Mouse (Mus musculus): ENCODE measurements at regions not wholly inside any gene's neighbourhood (a gene's known extent, or its start where the extent isn't known, plus 50 kb on each side); places are given as distances from the start of the nearest gene placed in this dataset.
"Not testable (repeated sequence)": the region's sequence is repeated elsewhere in the genome, so short reads cannot be mapped to it uniquely, and the experiment has no call there.

DNA sequence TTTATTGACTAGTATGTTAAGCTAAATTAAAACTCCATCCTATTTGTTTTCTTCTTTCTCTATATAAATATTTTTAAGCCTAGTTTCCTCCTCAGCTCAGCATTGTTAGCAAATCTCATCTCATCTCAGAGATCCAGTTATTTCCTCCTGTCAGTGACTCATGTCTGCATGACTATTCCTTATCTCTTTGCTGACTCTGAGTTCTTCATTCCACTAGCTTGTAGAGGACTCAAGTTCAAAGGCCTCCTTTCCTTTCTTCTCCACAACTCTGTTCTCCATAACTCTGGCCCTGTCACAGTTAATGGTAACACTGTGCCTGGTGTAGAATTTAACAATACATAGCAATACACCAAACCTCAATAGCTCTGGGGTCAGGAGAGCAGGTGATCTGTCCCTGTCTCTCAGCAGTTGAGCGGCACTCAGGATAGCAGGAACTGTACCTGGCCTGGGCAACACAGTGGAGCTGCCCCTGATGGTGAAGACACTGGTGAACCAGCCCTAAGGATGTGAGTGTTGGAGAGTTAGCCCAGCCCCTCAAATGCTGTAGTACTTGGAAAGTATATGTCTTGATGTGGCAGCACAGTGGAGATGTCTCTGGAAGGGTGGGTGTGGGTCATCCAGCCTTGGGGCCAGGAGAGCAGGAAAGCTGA, 213.3 kb upstream of the Atp10a start:
- H3K27ac ChIP-seq = no peak overlapping the region
- no peaks in the 10 kb centered on the region for H3K36me3 ChIP-seq (replicated peaks)
- no peak overlapping the region for H3K4me3 ChIP-seq
- H3K4me1 ChIP-seq = no peaks in the 10 kb centered on the region
- no peaks in the 10 kb centered on the region for H3K27me3 ChIP-seq (ENCODE audit: poor library complexity, severe bottlenecking)
- no peaks in the 10 kb centered on the region for H3K9me3 ChIP-seq
- DNase-seq (ENCODE audit: extremely low spot score, low spot score) = no peak
- WGBS = 90% methylated on average over 1 of the region's 1 CpGs

DNA sequence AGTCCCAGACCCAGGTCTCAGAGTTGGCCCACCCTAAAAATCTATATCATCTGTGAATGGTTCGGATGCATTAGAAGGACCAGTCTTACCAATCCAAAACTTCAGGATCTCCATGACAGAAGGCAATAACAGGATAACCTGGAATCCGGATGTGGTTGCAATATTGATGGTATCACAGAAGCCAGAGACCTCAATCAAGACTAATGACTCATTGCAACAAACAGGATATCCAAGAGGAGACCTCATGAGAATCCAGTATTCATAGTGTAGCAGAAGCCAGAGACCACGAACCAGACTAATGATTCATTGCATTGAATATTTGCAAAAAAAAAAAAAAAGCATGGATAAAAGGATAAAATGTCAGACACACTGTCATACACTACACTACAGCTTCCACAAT, 212.7 kb upstream of the Atp10a start:
- Histone ChIP-seq H3K27me3 (ENCODE audit: poor library complexity, severe bottlenecking) (no peaks in the 10 kb centered on the region), H3K27ac (no peak overlapping the region), H3K36me3 (replicated peaks) (no peaks in the 10 kb centered on the region), H3K4me1 (no peaks in the 10 kb centered on the region), H3K4me3 (no peak overlapping the region), H3K9me3 (no peaks in the 10 kb centered on the region)
- DNase-seq (ENCODE audit: extremely low spot score, low spot score) = no peak
- 87% methylated on average over 3 of the region's 3 CpGs for WGBS

DNA sequence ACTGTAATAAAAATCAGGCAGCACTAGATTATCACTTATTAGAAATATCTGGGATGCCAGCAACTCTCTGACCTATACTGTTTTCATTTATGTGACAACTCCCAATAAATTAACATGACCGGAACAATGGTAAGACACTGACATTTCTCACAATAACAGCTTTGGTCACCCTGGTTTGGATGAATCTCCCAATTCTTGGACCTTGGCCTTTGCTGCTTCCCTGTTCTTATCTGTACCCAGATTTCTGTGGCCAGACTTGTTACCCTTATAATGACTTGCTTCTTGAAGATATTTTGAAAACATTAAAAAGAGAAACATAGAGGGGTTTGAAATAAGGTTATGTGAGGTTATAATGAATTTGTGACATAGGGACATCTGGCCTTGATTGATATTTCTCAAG, 210.2 kb upstream of the Atp10a start:
- no peak overlapping the region for H3K4me3 ChIP-seq
- no peak overlapping the region for H3K27ac ChIP-seq
- DNase-seq (ENCODE audit: extremely low spot score, low spot score) = no peak
- H3K4me1 ChIP-seq = no peaks in the 10 kb centered on the region
- no peaks in the 10 kb centered on the region for H3K36me3 ChIP-seq (replicated peaks)
- H3K27me3 ChIP-seq (ENCODE audit: poor library complexity, severe bottlenecking) = no peaks in the 10 kb centered on the region
- no peaks in the 10 kb centered on the region for H3K9me3 ChIP-seq
- WGBS = 88% methylated on average over 1 of the region's 1 CpGs

DNA sequence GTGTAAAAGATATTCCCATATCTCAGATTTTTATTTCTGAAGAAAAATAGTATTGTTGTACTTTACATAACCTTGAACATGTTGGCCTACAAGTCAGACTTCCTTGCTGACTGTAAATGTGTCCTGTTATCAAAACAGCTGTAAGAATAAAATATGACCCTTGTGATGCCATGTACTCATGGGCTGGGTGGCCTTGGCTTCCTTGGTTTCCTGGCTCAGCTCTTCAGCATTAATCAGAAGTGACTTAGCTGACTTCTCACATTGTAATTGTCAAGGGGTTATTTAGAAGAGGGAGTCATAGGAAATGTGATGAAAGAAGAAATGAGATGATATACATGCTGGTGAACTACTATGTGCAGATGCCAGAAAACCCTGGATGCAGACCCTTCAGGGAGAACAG, 209.7 kb upstream of the Atp10a start:
- Histone ChIP-seq H3K27ac (no peak overlapping the region), H3K9me3 (no peaks in the 10 kb centered on the region), H3K4me1 (no peaks in the 10 kb centered on the region), H3K4me3 (no peak overlapping the region), H3K36me3 (replicated peaks) (no peaks in the 10 kb centered on the region), H3K27me3 (ENCODE audit: poor library complexity, severe bottlenecking) (no peaks in the 10 kb centered on the region)
- no peak for DNase-seq (ENCODE audit: extremely low spot score, low spot score)

DNA sequence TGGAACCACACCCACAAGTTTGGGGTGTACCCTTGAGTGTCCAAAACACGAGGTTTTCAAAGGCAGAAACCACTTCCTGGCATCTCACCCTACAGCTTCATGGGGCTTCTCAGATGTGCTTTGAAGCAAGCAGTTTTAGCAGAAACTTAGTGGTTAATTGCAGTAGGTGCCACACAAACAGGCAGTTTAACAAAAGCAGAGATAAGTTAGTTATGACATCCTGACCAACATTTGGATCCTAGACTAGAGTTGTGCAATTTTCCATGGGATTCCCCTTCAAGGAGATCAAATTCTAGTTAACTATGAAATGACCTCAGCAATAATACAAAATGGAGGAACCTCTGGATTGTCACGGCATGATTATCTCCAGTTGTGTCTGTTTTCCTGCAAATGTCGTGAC, 207.2 kb upstream of the Atp10a start:
- H3K4me3 ChIP-seq = no peak overlapping the region
- no peaks in the 10 kb centered on the region for H3K27me3 ChIP-seq (ENCODE audit: poor library complexity, severe bottlenecking)
- no peaks in the 10 kb centered on the region for H3K9me3 ChIP-seq
- no peak overlapping the region for H3K27ac ChIP-seq
- 74% methylated on average over 3 of the region's 3 CpGs for WGBS
- H3K36me3 ChIP-seq (replicated peaks) = no peaks in the 10 kb centered on the region
- DNase-seq (ENCODE audit: extremely low spot score, low spot score) = no peak
- H3K4me1 ChIP-seq = no peaks in the 10 kb centered on the region

DNA sequence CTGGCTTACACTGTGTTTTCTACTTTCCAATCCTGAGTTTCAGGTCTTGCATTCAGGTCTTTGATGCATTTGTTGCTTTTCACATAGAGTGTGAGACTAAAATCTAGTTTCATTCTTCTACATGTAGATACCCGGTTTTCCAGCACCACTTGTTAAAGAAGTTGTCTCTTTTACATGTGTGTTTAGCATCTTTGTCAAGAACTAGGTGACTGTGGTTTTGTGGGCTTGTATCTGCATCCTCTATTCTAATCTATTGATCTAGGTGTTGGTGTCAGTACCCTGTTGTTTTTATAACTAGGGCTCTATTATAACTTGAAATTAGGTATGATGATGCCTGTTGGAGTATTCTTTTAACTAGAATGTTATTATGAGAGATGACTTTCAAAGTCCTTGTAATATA, 204.0 kb upstream of the Atp10a start:
- H3K27me3 ChIP-seq (ENCODE audit: poor library complexity, severe bottlenecking) = no peaks in the 10 kb centered on the region
- no peak overlapping the region for H3K4me3 ChIP-seq
- H3K9me3 ChIP-seq = no peaks in the 10 kb centered on the region
- no peak overlapping the region for H3K27ac ChIP-seq
- no peaks in the 10 kb centered on the region for H3K36me3 ChIP-seq (replicated peaks)
- H3K4me1 ChIP-seq = no peaks in the 10 kb centered on the region
- WGBS = 85% methylated on average over 1 of the region's 1 CpGs
- no peak for DNase-seq (ENCODE audit: extremely low spot score, low spot score)

DNA sequence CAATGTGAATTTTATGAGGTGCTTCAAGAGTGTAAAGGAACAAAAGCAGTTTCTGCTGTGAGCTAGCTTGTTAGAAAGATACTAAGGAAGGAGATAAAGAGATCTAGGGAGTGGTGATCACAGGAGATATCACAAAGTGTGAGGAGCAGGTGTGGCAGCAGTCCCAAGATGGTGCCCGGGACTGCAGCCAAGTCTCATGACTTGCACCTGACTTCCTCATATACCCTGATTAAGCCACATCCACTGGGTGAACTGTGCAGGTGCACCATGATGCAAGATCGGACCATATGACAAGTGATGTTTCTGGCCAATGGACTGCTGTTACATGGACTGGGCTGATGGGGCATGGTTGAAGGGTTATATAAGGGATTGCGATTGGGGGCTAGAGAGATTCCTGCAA, 197.8 kb upstream of the Atp10a start:
- not testable (repeated sequence) for H3K9me3 ChIP-seq; H3K36me3 ChIP-seq (replicated peaks); H3K27ac ChIP-seq; H3K4me1 ChIP-seq; H3K27me3 ChIP-seq (ENCODE audit: poor library complexity, severe bottlenecking); DNase-seq (ENCODE audit: extremely low spot score, low spot score); H3K4me3 ChIP-seq
- 94% methylated on average over 3 of the region's 3 CpGs for WGBS

DNA sequence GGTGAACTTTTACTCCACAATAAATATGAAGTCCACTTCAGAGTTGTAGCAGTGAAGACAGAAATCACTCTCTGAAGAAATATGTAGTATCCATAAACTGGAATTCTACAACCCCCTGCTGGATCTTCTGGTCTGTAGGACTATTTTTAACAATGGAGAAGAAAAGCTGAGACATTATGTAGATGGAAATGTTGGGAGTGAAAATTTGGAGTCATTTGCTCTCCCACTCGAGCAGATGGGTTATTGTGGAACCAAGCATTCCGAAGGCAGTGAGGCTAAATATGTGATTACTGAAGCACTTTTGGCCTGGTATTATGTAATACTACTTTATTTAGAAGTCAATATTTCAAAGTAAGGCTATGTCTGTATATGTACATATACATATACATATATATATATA, 195.0 kb upstream of the Atp10a start:
- H3K36me3 ChIP-seq (replicated peaks) = no peaks in the 10 kb centered on the region
- no peak overlapping the region for H3K4me3 ChIP-seq
- H3K9me3 ChIP-seq = no peaks in the 10 kb centered on the region
- no peak overlapping the region for H3K27ac ChIP-seq
- 93% methylated on average over 2 of the region's 2 CpGs for WGBS
- H3K4me1 ChIP-seq = no peaks in the 10 kb centered on the region
- DNase-seq (ENCODE audit: extremely low spot score, low spot score) = no peak
- no peaks in the 10 kb centered on the region for H3K27me3 ChIP-seq (ENCODE audit: poor library complexity, severe bottlenecking)

DNA sequence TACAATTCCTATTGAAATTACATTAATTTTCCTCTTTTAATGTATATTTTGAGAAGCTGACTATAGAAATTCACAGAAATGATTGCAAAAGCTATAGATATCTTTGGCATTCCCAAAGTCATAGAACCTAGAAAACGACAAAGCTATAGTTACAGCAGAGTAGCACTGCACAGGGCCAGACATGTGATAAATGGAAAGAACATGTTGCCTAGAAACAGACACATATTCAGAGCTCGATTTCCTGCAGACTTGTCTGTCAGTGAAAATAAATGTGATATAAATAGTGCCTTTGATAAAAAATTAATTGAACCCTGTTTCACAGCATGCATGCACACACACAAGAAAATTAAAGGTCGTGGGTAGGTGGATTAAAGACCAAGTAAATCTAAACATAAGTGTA, 182.8 kb upstream of the Atp10a start:
- no peak overlapping the region for H3K27ac ChIP-seq
- no peaks in the 10 kb centered on the region for H3K36me3 ChIP-seq (replicated peaks)
- no peak overlapping the region for H3K4me3 ChIP-seq
- 79% methylated on average over 3 of the region's 3 CpGs for WGBS
- no peaks in the 10 kb centered on the region for H3K27me3 ChIP-seq (ENCODE audit: poor library complexity, severe bottlenecking)
- no peaks in the 10 kb centered on the region for H3K4me1 ChIP-seq
- no peak for DNase-seq (ENCODE audit: extremely low spot score, low spot score)
- H3K9me3 ChIP-seq = no peaks in the 10 kb centered on the region

DNA sequence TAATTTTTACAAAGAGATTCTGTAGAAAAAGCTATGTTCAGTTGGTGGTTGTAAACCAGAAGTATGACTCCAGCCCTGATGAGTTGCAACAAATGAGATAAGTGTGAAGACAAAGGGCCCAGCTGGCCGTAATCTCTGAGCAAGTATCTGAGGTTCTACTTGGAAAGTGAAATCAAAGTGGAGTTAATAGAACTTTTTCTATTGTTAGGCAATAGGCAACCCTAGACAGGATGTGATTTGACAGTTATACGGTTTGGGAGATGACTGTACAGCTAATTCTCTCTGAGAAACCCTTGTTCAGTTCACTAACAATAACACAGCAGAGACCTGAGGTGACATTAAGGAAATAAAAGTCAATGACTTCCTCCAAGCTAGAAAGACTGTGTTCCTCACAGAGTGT, 180.8 kb upstream of the Atp10a start:
- H3K4me3 ChIP-seq = no peak overlapping the region
- no peak for DNase-seq (ENCODE audit: extremely low spot score, low spot score)
- H3K27ac ChIP-seq = no peak overlapping the region
- no peaks in the 10 kb centered on the region for H3K4me1 ChIP-seq
- 89% methylated on average over 2 of the region's 2 CpGs for WGBS
- H3K36me3 ChIP-seq (replicated peaks) = no peaks in the 10 kb centered on the region
- no peaks in the 10 kb centered on the region for H3K9me3 ChIP-seq
- no peaks in the 10 kb centered on the region for H3K27me3 ChIP-seq (ENCODE audit: poor library complexity, severe bottlenecking)

DNA sequence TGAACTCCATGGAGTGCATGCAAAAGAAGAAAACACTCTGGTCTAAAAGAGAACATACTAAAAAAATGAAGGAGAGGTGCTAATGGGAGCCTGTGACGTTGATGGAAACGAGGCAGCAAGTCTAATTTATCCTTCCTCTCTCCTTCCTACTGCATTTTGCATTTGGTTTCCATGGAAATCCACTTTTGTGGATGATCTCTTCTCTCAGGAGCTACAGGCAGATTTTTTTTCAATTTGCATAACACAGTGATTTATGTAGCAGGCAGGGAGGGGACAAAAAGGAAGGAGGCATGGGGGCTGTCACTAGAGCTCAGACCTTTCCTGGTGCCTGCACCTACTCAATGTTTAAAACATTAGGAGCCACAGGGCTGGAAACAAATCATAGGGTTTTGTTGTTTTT, 167.7 kb upstream of the Atp10a start:
- H3K9me3 ChIP-seq = no peaks in the 10 kb centered on the region
- WGBS = 78% methylated on average over 2 of the region's 2 CpGs
- H3K36me3 ChIP-seq (replicated peaks) = no peaks in the 10 kb centered on the region
- no peaks in the 10 kb centered on the region for H3K27me3 ChIP-seq (ENCODE audit: poor library complexity, severe bottlenecking)
- no peaks in the 10 kb centered on the region for H3K4me1 ChIP-seq
- no peak for DNase-seq (ENCODE audit: extremely low spot score, low spot score)
- no peak overlapping the region for H3K27ac ChIP-seq
- H3K4me3 ChIP-seq = no peak overlapping the region
